Mouse (Mus musculus) heart, embryonic 13.5 days (tissue): ENCODE results near the gene Col4a2. TPM values are rescaled to one million over a fixed set of nuclear protein-coding genes. Genes with fewer than 3 reads are reported as not detected.

Source experiments
- ATAC-seq: fragments of 200-750 bp; cut with Nextera tagmentation; 2 replicates; pipeline ENCODE4 v1.8.0; 2017; ENCODE audit warnings: moderate TSS enrichment; ENCODE audit not compliant: insufficient number of reproducible peaks, low FRiP score, low TSS enrichment; ENCODE audit errors: extremely low read depth
- H3K27ac ChIP-seq: fragments of 300-500 bp; sonication (generic); replicated peaks from 2 replicates; pipeline ENCODE4 v1.5.1; 2015; ENCODE audit warnings: moderate library complexity, mild to moderate bottlenecking, inconsistent platforms
- H3K27me3 ChIP-seq: fragments of 300-500 bp; sonication (generic); replicated peaks from 2 replicates; pipeline ENCODE4 v1.6.1; 2015; ENCODE audit warnings: mild to moderate bottlenecking, inconsistent platforms
- H3K36me3 ChIP-seq: fragments of 300-500 bp; sonication (generic); 2 replicates; pipeline ENCODE4 v1.6.1; 2015; ENCODE audit warnings: mild to moderate bottlenecking, inconsistent platforms
- H3K4me1 ChIP-seq: fragments of 300-500 bp; sonication (generic); 2 replicates; pipeline ENCODE4 v1.6.1; 2015; ENCODE audit warnings: inconsistent platforms
- H3K4me2 ChIP-seq: fragments of 300-500 bp; sonication (generic); 2 replicates; pipeline ENCODE4 v1.6.1; 2015; ENCODE audit warnings: inconsistent platforms, mild to moderate bottlenecking, moderate library complexity
- H3K4me3 ChIP-seq: fragments of 300-500 bp; sonication (generic); 2 replicates; pipeline ENCODE4 v1.5.1; 2015; ENCODE audit warnings: moderate library complexity, mild to moderate bottlenecking, inconsistent platforms
- H3K9ac ChIP-seq: fragments of 300-500 bp; sonication (generic); 2 replicates; pipeline ENCODE4 v1.6.1; 2015; ENCODE audit warnings: inconsistent platforms, mild to moderate bottlenecking, moderate library complexity
- H3K9me3 ChIP-seq: fragments of 300-500 bp; sonication (generic); 2 replicates; pipeline ENCODE4 v1.6.1; 2016; ENCODE audit warnings: inconsistent platforms
- WGBS: fragments of 180-500 bp; shearing (Covaris S2); methylation state at CpG from one replicate; pipeline ENCODE4 v1.1.7; 2015; ENCODE audit warnings: mixed read lengths; 5-methylcytosine and 5-hydroxymethylcytosine counted together
- polyA plus RNA-seq: library from polyadenylated mRNA; unstranded; fragments of >200 nt; fragmentation: Nextera tagmentation; extraction: Ambion mirVana; gene quantifications from 2 replicates; pipeline ENCODE4 v1.2.1, GENCODE M21; 2015

Gene Col4a2
- polyA plus RNA-seq, 1 experiment from 2014 or later = 71.5 TPM

DNA sequence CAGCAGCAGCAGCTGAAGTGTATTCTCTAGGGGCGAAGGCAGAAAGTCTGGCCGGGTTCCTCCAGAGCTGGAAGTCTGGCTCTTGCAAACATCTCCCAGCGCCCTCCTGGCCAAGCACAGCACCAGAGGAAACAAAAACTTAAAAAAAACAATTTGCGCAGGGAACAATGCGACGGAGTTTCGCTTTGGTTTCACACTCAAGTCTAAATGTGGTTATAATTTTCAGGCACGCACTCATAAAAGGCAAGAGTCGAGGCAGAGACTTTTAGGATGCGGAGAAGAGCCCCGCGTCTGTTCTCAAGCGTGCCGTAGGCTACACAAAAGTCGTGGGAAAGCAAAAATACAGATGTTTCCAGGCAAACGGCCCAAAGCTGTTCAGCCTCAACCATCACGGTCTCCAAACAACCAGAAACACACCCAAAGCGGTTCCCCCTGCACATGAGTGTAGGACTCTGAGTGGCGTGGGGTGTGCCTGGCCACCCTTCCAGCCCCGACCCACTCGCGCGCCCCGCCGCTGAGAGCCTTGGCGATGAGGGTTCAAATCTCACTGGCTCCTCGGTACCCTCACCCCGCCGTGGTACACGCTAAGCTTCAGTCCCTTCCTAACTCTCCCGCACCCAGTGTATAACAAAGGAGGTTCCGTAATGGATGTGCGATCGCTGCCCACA lies 790 bp upstream of the Col4a2 start:
- Histone ChIP-seq H3K4me1 (peaks cover 76% of the 10 kb centered on the region), H3K27me3 (no peaks in the 10 kb centered on the region), H3K9me3 (no peaks in the 10 kb centered on the region), H3K27ac (peak overlapping the region; percentile 91), H3K4me2 (peak overlapping the region; percentile 91), H3K36me3 (peaks cover 24% of the 10 kb centered on the region), H3K9ac (peak overlapping the region; percentile 98), H3K4me3 (peak overlapping the region; percentile 84)
- no peak for ATAC-seq
- 1% methylated on average over 34 of the region's 34 CpGs for WGBS

DNA sequence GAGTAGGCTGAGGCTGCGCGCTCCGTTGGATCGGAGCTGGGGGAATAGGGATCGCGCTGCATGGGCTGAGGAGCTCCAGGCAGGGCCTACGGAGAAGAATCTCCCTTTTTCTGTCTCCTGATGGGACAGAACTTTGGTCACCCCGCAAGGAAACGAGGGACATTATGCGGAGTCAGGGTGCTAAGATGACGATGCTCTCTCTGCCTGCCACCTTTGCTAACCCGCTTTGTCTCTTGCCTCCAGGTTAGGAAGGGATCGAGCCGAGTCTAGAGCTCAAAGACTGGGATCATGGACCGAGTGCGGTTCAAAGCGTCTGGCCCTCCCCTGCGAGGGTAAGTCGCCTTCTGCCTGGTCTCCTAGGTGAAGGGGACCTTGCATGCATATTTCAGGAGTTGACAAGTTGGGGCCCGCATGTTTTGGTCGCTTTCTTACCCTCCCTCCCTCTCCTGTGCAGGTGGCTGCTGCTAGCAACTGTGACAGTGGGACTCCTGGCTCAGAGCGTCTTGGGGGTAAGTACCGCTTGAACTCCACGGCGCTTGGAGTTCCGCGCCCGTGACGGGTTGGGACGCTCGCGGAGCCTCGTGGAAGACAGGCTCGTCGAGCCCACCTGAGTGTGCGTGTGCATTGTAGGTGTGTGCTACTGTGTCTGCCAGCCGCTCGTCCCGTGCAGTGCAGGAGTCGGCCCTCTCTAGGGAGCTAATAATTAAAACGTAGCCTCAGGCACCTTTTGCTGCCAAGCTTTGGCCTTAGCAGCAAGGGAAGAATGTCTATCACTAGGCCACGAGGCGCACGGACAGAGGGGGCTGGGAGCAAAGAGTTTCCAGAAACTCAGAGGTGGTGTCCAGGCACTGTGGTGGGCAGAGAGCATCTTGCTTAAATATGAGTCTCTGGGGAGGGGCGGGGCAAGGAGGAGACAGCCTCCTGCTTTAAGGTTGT lies 839 bp downstream of the Col4a2 start:
- H3K9ac ChIP-seq = peak overlapping the region; percentile 98
- WGBS = 4% methylated on average over 45 of the region's 45 CpGs
- ATAC-seq = no peak

DNA sequence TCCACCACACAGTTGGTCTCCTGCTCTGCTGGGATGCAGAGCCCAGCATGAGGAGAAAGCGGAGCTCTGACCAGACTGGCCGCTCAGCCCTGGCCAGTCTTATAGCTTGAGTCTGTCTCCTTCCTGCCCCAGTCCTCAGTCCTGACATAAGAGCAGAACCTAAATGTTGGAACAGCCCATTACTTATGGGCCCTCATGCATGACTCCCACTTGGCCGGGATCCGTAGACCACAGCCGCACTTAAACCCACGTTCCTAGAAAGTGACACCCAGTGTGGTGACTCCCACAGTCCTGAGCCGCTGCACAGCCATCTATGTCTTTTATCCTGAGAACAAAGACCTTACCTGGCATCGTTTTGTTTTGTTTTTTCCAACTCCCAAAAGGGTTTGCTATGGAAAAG lies 2.0 kb downstream of the Col4a2 start:
- WGBS = 80% methylated on average over 8 of the region's 8 CpGs
- H3K9ac ChIP-seq = peak overlapping the region; percentile 98
- no peaks in the 10 kb centered on the region for H3K27me3 ChIP-seq
- no peaks in the 10 kb centered on the region for H3K9me3 ChIP-seq
- no peak for ATAC-seq
- no peak overlapping the region for H3K27ac ChIP-seq
- peak overlapping the region; percentile 84 for H3K4me3 ChIP-seq
- peaks cover 25% of the 10 kb centered on the region for H3K36me3 ChIP-seq
- peaks cover 65% of the 10 kb centered on the region for H3K4me1 ChIP-seq
- H3K4me2 ChIP-seq = peak overlapping the region; percentile 91

More for the DNA sequence above, 839 bp downstream of the Col4a2 start:
- peak overlapping the region; percentile 91 for H3K27ac ChIP-seq
- H3K36me3 ChIP-seq = peaks cover 17% of the 10 kb centered on the region
- H3K4me2 ChIP-seq = peak overlapping the region; percentile 91
- H3K9me3 ChIP-seq = no peaks in the 10 kb centered on the region
- H3K4me1 ChIP-seq = peaks cover 75% of the 10 kb centered on the region
- H3K27me3 ChIP-seq = no peaks in the 10 kb centered on the region
- peak overlapping the region; percentile 84 for H3K4me3 ChIP-seq

DNA sequence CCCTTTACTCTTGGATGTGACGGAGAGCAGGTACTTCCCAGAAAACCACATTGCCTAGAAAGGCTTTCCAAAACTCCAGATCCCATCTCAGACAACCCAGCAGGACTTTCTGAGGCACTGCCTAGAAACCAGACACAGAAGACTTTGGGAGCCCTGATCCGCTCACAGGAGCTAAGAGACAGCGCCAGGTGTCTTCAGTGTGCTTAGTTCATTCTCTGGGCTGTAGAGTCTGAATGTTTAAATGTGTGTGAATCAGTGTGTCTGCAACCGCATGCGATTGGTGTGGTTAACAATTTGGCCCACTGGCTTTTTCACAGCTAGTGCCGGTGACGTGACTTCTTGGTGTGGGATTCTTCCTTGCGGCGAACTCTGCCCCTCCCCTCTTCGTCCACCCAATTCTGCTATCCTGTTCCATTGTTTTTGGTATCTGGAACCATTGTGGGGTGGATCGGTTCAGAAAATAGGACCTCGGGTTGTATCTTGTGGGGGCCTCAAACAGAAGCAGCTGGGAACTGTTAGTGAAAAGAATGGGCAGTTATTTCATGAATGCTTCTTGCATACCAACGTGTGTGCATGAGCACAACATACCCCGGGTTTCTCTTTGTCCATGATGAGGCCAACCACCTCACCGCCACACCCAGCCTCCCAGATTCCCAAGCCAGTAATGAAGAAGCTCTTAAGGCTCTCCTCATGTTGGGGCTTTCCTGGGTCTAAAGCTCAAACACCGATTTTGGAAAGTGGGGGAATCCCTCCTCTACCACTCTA lies 2.8 kb downstream of the Col4a2 start:
- Histone ChIP-seq H3K36me3 (peaks cover 28% of the 10 kb centered on the region), H3K9ac (peak overlapping the region; percentile 98), H3K9me3 (no peaks in the 10 kb centered on the region), H3K4me2 (peak overlapping the region; percentile 91), H3K27ac (no peak overlapping the region), H3K27me3 (no peaks in the 10 kb centered on the region), H3K4me1 (peaks cover 57% of the 10 kb centered on the region), H3K4me3 (peak overlapping the region; percentile 84)
- 64% methylated on average over 16 of the region's 16 CpGs for WGBS
- ATAC-seq = no peak

DNA sequence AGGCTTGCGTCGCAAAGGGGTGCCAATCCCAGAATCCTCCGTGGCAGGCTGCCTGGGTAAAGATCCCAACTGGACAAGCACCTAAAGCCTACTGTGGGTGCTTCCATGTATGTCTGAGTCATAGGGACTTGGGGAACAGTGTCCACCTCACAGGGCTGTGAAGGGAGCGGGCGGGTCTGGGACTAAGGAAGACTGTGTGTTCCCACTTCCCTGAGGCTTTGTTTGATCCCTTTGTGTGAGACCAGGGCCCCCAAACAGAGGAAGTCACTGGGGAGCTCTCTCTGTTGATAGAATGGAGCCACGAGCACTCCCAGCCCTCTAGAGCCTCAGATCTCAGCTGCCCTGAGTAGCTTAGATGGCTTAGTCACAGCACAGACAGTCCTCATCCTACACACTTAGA lies 3.5 kb downstream of the Col4a2 start:
- Histone ChIP-seq H3K9ac (no peak overlapping the region; the same call in 1 of the 2 replicates), H3K9me3 (no peaks in the 10 kb centered on the region), H3K27me3 (no peaks in the 10 kb centered on the region), H3K4me3 (0 out of 2 replicates have a peak overlapping the region, but pooled peaks have one; percentile 84), H3K36me3 (peaks cover 33% of the 10 kb centered on the region), H3K27ac (no peak overlapping the region), H3K4me1 (peaks cover 56% of the 10 kb centered on the region), H3K4me2 (peak overlapping the region; percentile 91)
- no peak for ATAC-seq
- 73% methylated on average over 6 of the region's 6 CpGs for WGBS

DNA sequence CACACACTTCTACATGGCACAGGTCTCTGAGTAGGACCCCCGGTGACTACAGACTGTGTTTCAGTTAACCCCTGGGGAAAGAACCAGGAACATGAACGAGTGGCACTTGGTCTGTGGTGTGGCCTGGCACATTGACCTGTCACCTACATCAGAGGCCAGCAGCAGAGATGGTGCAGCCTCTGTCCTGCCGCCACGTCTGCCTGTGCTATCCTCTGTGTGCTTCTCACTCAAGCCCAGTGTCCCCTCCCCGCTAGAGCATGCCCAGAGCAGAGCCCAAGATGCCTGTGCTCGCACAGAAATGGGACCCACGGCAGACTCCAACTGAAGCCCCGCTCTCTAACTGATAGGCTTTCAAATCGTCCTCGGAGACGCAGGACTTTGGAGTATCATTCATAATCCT lies 6.8 kb downstream of the Col4a2 start:
- Histone ChIP-seq H3K9ac (no peak overlapping the region), H3K27me3 (no peaks in the 10 kb centered on the region), H3K4me3 (no peak overlapping the region), H3K4me2 (no peak overlapping the region), H3K4me1 (peaks cover 71% of the 10 kb centered on the region), H3K27ac (no peak overlapping the region), H3K36me3 (peaks cover 33% of the 10 kb centered on the region), H3K9me3 (no peaks in the 10 kb centered on the region)
- WGBS = 83% methylated on average over 11 of the region's 11 CpGs
- ATAC-seq = peak; percentile 4; the same call in 1 of the 2 replicates

DNA sequence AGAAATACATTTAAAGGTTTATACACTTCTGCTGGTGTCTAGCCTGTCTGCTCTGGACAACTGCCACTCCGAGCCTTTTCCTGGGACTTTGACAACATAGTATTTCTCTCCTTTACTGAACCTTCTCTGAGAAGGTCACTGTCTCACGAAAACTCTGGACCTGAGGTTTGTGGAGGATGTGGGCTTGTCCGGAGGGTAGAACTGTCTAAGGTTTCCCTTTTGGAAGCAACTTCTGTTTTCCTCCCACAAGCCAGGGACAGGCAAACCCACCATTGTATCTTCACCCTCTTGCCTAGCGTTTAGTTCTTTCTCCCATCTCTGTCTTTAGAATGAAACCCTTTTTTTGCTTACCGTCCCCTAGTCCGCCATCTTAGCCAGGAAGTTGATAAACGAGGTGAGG lies 9.2 kb downstream of the Col4a2 start:
- H3K27me3 ChIP-seq = no peaks in the 10 kb centered on the region
- 69% methylated on average over 7 of the region's 7 CpGs for WGBS
- peaks cover 74% of the 10 kb centered on the region for H3K4me1 ChIP-seq
- no peak overlapping the region for H3K4me2 ChIP-seq
- H3K9me3 ChIP-seq = no peaks in the 10 kb centered on the region
- no peak overlapping the region for H3K4me3 ChIP-seq
- peak overlapping the region; percentile 43; the same call in 1 of the 2 replicates for H3K27ac ChIP-seq
- no peak overlapping the region for H3K9ac ChIP-seq
- peaks cover 25% of the 10 kb centered on the region for H3K36me3 ChIP-seq
- no peak for ATAC-seq

DNA sequence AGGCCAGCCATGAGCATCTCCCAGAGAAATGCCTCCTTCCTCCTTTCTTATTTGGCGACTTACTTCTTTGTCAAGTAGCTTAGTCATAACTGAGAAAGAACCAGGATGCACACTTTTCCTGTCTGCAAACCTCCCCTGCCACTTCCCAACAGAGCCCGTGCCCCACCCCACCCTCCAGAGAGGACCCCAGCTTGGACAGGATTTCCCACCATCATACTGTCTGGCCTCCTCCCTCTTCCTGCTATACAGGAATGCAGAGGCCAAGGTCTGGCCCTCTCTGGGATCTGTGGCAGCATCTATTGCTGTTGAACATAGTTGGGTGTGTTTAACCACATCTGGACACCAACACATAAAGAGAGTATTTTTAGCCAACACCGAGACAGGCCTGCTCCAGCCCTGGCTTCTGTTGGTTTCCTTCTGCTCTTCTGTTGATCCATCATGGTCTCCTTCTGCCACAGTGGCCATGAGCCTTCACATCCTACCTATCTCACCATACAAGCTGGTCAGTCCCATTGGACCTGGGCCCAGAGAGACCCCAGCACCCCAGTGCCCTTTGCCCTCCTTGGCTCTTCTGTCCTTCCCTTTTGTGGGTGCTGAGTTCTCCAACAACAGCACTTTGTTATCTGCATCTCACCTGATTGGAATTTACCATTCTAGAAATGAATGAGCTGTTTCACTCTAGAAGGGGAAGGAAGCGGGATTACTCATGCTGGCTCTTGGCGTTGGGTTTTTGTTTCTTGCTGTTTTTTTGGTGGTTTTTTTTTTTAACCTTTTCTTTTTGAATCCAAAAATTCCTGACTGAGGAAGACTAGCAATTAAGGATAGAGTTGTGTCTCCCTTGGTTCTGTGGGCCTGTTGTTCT lies 10.3 kb downstream of the Col4a2 start:
- 68% methylated on average over 5 of the region's 5 CpGs for WGBS
- no peak for ATAC-seq
- Histone ChIP-seq H3K9ac (no peak overlapping the region), H3K4me2 (no peak overlapping the region), H3K27me3 (no peaks in the 10 kb centered on the region), H3K4me3 (no peak overlapping the region), H3K36me3 (peaks cover 21% of the 10 kb centered on the region; the same call in 1 of the 2 replicates), H3K4me1 (peaks cover 80% of the 10 kb centered on the region), H3K9me3 (no peaks in the 10 kb centered on the region), H3K27ac (peak overlapping the region; percentile 43; the same call in 1 of the 2 replicates)

DNA sequence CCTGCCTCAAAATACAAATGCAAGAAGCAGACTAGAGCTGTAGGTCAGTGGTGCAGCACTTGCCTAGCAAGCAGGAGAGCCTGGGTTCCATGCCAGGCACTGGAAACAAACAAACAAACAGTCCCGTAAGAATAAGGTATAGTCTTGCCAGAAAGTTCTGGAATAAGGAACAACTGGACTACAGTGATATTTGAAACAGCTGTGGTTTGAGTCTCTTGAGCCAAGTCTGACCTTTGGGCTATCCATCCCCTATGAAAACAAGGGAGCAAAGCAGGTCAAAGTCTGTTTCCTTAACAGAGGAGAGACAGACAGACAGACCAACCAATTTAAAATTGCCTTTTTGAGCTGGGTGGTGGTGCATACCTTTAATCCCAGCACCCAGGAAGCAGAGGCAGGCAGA lies 11.1 kb downstream of the Col4a2 start:
- no peak for ATAC-seq
- Histone ChIP-seq H3K4me1 (peaks cover 81% of the 10 kb centered on the region), H3K9me3 (no peaks in the 10 kb centered on the region), H3K36me3 (peaks cover 15% of the 10 kb centered on the region; the same call in 1 of the 2 replicates), H3K27ac (0 out of 2 replicates have a peak overlapping the region, but pooled peaks have one; percentile 12), H3K27me3 (no peaks in the 10 kb centered on the region), H3K9ac (no peak overlapping the region), H3K4me2 (no peak overlapping the region), H3K4me3 (no peak overlapping the region)
- 73% methylated on average over 1 of the region's 1 CpGs for WGBS

DNA sequence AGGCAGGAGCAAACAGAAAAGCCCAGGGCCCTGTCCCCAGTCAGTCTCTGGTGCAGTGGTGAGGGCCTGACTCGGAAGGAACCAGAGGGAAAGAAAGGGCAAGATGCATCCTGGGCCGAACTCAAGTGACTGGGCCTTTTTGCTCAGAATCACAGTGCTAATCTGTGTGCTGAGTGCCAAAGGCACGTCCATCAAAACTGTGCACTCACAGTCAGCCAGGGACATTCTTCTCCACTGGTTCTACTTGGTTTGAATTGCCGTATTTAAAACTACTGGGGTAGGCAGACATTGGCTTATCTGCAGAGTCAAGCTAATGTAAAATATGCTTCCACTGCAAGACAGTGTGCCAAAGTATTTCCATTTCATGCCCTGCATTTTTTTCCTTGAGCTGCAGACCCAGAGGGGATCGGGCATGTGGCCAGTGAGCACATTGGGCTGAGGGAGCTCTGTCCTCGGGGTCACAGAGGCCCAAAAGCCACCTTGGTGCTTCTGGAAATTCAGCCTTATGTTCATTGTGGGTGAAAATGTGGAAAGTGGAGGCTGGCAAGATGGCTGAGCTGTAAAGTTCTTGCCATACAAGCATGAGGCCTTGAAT lies 12.3 kb downstream of the Col4a2 start:
- Histone ChIP-seq H3K27ac (peak overlapping the region; percentile 72), H3K36me3 (peaks cover 5% of the 10 kb centered on the region; the same call in 1 of the 2 replicates), H3K9ac (0 out of 2 replicates have a peak overlapping the region, but pooled peaks have one; percentile 42), H3K4me2 (no peak overlapping the region), H3K4me3 (no peak overlapping the region), H3K9me3 (no peaks in the 10 kb centered on the region), H3K4me1 (peaks cover 92% of the 10 kb centered on the region), H3K27me3 (no peaks in the 10 kb centered on the region)
- WGBS = 48% methylated on average over 6 of the region's 6 CpGs
- no peak for ATAC-seq
